Mouse (Mus musculus): ENCODE data around the gene Cdk10.

DNA sequence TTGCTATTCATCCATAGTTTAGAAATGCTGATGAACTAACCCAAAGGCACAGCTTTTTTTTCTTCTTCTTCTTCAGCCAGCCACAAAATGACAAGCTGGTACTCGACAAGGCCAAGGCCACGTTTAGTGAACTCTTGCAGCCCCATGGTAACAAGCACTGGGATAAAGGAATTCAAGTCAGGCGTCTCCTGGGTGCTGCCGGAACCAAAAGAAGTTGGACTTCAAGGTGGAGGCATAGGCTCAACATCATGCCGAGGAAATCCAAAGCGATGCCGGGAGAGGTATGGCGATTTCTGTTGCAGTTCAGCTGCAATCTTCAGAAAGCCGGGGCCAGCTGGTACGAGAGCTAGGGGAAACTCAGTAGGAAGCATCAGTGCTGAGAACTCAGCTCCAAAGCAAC, 14.8 kb downstream of the Cdk10 start:
- TF ChIP-seq CTCF (IDR thresholded peaks at IDR 0.05; ENCODE audit: control insufficient read depth, insufficient read depth, low read length) (no peak), POLR2A (IDR thresholded peaks at IDR 0.05; ENCODE audit: borderline replicate concordance, control insufficient read depth, low read depth, low read length) (no peak)
